ENCODE assay signal across 8 mouse cellular contexts in genomic region chr2:94158520-94158884, GRCm38 (mm10). TPM values are rescaled to one million over a fixed set of nuclear protein-coding genes. Genes with fewer than 3 reads are reported as not detected.
DNase-seq lines count a peak whose midpoint lies in the region; ATAC-seq lines count a peak whose summit lies in the region.

No protein-coding gene starts in this region.

- H3K4me1 ChIP-seq in lung, embryonic 16.5 days (replicated peaks; ENCODE audit: control insufficient read depth, insufficient read depth, low read length): peaks cover 11% of the 10 kb centered on the region
- H3K4me1 ChIP-seq in limb, embryonic 10.5 days: peaks cover 12% of the 10 kb centered on the region
- peaks cover 31% of the 10 kb centered on the region for H3K4me1 ChIP-seq in neural tube, embryonic 15.5 days

- WGBS in lung, embryonic 16.5 days: 19% methylated on average over 4 of the region's 4 CpGs
- 30% methylated on average over 4 of the region's 4 CpGs for WGBS in limb, embryonic 10.5 days
- WGBS in neural tube, embryonic 15.5 days: 19% methylated on average over 4 of the region's 4 CpGs

- no peaks in the 10 kb centered on the region for H3K36me3 ChIP-seq in lung, embryonic 16.5 days (ENCODE audit: control insufficient read depth, insufficient read depth, low read length)
- H3K36me3 ChIP-seq in limb, embryonic 10.5 days: peaks cover 7% of the 10 kb centered on the region
- H3K36me3 ChIP-seq in neural tube, embryonic 15.5 days: no peaks in the 10 kb centered on the region

- H3K4me3 ChIP-seq in lung, embryonic 16.5 days (ENCODE audit: low read length): peak overlapping the region; percentile 62
- peak overlapping the region; percentile 93 for H3K4me3 ChIP-seq in limb, embryonic 10.5 days
- H3K4me3 ChIP-seq in neural tube, embryonic 15.5 days (replicated peaks): peak overlapping the region; percentile 49

- H3K4me2 ChIP-seq in lung, embryonic 16.5 days (ENCODE audit: low read depth, low read length): peak overlapping the region; percentile 64
- H3K4me2 ChIP-seq in neural tube, embryonic 15.5 days: peak overlapping the region; percentile 60

- H3K9ac ChIP-seq in lung, embryonic 16.5 days (ENCODE audit: low read length): peak overlapping the region; percentile 63
- H3K9ac ChIP-seq in neural tube, embryonic 15.5 days (replicated peaks): peak overlapping the region; percentile 38; the same call in 1 of the 2 replicates

- DNase-seq in cerebellum, adult 9-10 months: peak; percentile 55
- DNase-seq in lung, adult 18-20 months: no peak
- DNase-seq in limb, embryonic 10.5 days (ENCODE audit: low spot score): no peak
- no peak for DNase-seq in right cerebral cortex, postnatal 10 days (ENCODE audit: low spot score in 2 of 2)
- no peak for DNase-seq in spleen, adult 18-20 months

- no peak for ATAC-seq in cerebellum, adult (ENCODE audit: insufficient number of reproducible peaks, low FRiP score, low TSS enrichment)
- no peak for ATAC-seq in lung, embryonic 16.5 days (ENCODE audit: low read depth)
- ATAC-seq in neural tube, embryonic 15.5 days (ENCODE audit: low FRiP score): peak; percentile 2; the same call in 1 of the 2 replicates

- no peaks in the 10 kb centered on the region for H3K27me3 ChIP-seq in lung, embryonic 16.5 days (ENCODE audit: control insufficient read depth, insufficient read depth, low read depth, low read length)
- no peaks in the 10 kb centered on the region for H3K27me3 ChIP-seq in limb, embryonic 10.5 days (ENCODE audit: low read depth, poor library complexity, severe bottlenecking)
- no peaks in the 10 kb centered on the region for H3K27me3 ChIP-seq in neural tube, embryonic 15.5 days (replicated peaks)

- H3K27ac ChIP-seq in lung, embryonic 16.5 days (ENCODE audit: low read length): peak overlapping the region; percentile 83
- H3K27ac ChIP-seq in limb, embryonic 10.5 days: peak overlapping the region; percentile 75
- H3K27ac ChIP-seq in neural tube, embryonic 15.5 days (replicated peaks): peak overlapping the region; percentile 80

- H3K9me3 ChIP-seq in lung, embryonic 16.5 days (ENCODE audit: control insufficient read depth, low read length): no peaks in the 10 kb centered on the region
- H3K9me3 ChIP-seq in limb, embryonic 10.5 days (replicated peaks): no peaks in the 10 kb centered on the region
- H3K9me3 ChIP-seq in neural tube, embryonic 15.5 days (replicated peaks): no peaks in the 10 kb centered on the region

RNA-seq across cellular contexts. Expression of gene Hsd17b12, which starts 0.7 kb away (rescaled TPM):
- 115 and 116 TPM in 2 replicates for polyA plus RNA-seq in lung, embryonic 16.5 days (2015; fragmentation: Nextera tagmentation; extraction: Ambion mirVana)
- polyA plus RNA-seq in limb, embryonic 10.5 days (2016; fragmentation: Nextera tagmentation; extraction: Ambion mirVana): 125 and 137 TPM in 2 replicates
- 138 and 141 TPM in 2 replicates for polyA plus RNA-seq in neural tube, embryonic 15.5 days (2015; fragmentation: Nextera tagmentation; extraction: Ambion mirVana)
